Mouse (Mus musculus): ENCODE measurements around the gene Nr1i2. TPM values are rescaled to one million over a fixed set of nuclear protein-coding genes. Genes with fewer than 3 reads are reported as not detected.
"Not testable (repeated sequence)": the region's sequence is repeated elsewhere in the genome, so short reads cannot be mapped to it uniquely, and the experiment has no call there.

The Nr1i2 gene
- polyA plus RNA-seq, 1 experiment = 44.9 TPM

DNA sequence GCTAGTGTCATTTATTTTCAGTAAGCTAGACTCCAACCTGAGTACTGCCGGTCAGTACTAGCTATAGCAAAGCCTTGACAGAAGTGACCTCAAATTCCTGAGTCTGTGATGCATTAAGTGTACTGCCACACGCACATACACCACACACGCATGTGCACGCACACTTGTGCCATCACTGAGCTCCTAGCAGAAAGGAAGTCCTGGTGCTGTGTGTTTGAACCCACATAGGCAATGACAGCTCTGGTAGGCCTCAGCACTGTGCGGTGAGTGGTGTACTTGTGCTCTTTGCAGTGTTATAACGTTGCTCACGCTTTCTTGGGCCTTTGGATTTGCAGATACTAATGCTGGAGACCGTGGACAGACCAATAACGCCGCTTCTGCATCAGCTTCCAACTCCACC lies 54.5 kb downstream of the Nr1i2 start:
- 94% methylated on average over 10 of the region's 10 CpGs for WGBS
- DNase-seq (ENCODE audit: low read depth, low spot score) = no peak

DNA sequence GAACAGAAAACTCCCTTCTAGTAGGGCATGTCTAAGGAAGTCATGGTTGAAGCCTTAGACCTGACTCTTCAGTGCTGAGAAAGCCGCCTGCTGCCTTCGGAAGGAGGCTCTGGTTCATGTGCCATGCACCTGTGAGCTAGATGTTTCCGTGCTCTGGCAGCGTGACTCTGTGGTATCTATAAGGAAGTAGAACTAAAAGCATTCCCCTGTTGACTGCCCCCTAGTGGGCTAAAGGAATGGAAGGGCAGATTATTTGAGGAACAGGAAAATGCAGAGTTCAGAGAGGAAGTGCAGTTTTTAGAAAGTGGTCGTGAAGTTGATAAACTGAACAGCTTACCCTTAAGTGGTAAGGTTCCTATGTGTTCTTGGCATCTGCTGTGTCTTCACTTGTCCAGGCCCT lies 54.9 kb downstream of the Nr1i2 start:
- WGBS = 25% methylated on average over 5 of the region's 5 CpGs
- peak; percentile 44 for DNase-seq (ENCODE audit: low read depth, low spot score)

DNA sequence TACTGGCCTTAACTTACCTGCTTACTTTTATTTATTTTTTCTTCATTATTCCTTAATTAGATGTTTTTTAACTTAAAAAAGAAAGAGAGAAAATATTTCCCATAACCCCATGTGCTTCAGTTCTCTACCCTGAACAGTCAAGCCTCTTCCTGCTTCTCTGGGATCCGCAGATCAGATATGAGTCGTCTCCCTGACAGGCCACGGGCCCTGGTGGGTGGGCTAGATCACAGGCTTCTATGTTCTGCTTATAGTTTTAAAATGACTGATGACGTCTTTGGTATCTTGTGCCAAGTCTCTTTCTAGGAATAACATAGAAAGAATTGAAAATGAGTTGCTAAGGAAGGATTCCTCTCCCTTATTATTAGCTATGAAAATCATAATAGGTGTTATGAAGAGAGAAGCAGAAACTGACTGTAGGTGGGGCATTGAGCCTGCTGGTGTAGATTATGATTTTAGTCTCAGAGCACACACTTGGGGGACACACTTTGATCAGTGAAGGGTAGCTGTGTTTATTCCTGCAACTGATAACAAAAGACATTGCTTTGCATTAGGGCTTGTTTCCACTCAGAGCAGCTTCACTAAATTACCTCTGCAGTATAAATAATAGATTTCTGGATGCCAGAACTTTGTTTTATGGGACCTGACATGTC lies 57.6 kb downstream of the Nr1i2 start:
- no peak for DNase-seq (ENCODE audit: low read depth, low spot score)
- 65% methylated on average over 4 of the region's 4 CpGs for WGBS

DNA sequence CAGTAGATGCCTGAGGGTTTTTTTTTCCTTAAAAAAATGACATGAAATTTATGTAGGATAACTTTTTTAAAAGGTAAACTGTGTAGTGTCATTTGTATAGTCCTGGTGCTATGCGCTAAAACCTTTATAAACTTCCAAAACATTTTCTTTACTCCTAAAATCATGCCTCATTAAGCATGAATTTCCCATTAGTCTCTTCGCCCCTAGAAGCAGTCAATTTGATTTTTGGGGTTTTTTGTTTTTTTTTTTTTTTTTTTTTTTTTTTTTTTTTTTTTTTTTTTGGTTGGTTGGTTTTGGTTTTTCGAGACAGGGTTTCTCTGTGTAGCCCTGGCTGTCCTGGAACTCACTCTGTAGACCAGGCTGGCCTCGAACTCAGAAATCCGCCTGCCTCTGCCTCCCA lies 72.1 kb downstream of the Nr1i2 start:
- DNase-seq (ENCODE audit: low read depth, low spot score) = not testable (repeated sequence)
- WGBS = 100% methylated on average over 4 of the region's 5 CpGs

DNA sequence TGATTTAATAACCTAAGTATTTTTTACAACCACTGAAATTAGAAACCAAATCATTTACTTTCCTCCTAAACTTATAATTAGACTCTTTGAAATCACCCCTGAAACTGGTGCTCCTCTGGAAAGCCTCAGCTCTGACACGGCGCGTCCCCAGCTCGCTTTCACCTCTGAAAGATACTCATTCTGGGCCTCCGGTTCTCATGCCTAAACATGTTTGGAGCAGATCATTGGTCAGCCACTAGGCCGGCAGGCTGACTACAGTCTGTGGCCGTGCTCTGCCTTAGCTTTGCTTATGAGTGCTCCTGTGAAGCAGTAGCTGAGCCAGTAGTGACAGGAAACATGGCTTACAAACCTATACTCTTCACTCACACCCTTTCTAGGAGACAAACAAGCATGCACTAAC lies 89.4 kb downstream of the Nr1i2 start:
- 94% methylated on average over 7 of the region's 7 CpGs for WGBS
- DNase-seq (ENCODE audit: low read depth, low spot score) = no peak

Other genes with a start within 250 kb of the Nr1i2 start
- gene Gsk3b, start 205.8 kb downstream of the Nr1i2 start, polyA plus RNA-seq (2012; rRNA removed) = 7.1 and 10.7 TPM in 2 replicates
- 0.04 and 0.12 TPM in 2 replicates for gene Maats1, start 47.3 kb upstream of the Nr1i2 start, polyA plus RNA-seq (2012; rRNA removed)
- gene Cox17, start 52.2 kb upstream of the Nr1i2 start, polyA plus RNA-seq (2012; rRNA removed) = 73.5 and 90.3 TPM in 2 replicates
- not detected in 2 replicates for gene Gm21987, start 52.2 kb upstream of the Nr1i2 start, polyA plus RNA-seq (2012; rRNA removed)
- gene Popdc2, start 67.4 kb upstream of the Nr1i2 start, polyA plus RNA-seq (2012; rRNA removed) = 16.9 and 18.7 TPM in 2 replicates
- 2.1 and 2.2 TPM in 2 replicates for gene Pla1a, start 138.3 kb upstream of the Nr1i2 start, polyA plus RNA-seq (2012; rRNA removed)
- 16.8 and 16.9 TPM in 2 replicates for gene Adprh, start 157.9 kb upstream of the Nr1i2 start, polyA plus RNA-seq (2012; rRNA removed)
- gene Cd80, start 160.7 kb upstream of the Nr1i2 start, polyA plus RNA-seq (2012; rRNA removed) = 0.46 and 0.59 TPM in 2 replicates
- 9.9 and 13.4 TPM in 2 replicates for gene Timmdc1, start 227.8 kb upstream of the Nr1i2 start, polyA plus RNA-seq (2012; rRNA removed)